In the genomic region with DNA sequence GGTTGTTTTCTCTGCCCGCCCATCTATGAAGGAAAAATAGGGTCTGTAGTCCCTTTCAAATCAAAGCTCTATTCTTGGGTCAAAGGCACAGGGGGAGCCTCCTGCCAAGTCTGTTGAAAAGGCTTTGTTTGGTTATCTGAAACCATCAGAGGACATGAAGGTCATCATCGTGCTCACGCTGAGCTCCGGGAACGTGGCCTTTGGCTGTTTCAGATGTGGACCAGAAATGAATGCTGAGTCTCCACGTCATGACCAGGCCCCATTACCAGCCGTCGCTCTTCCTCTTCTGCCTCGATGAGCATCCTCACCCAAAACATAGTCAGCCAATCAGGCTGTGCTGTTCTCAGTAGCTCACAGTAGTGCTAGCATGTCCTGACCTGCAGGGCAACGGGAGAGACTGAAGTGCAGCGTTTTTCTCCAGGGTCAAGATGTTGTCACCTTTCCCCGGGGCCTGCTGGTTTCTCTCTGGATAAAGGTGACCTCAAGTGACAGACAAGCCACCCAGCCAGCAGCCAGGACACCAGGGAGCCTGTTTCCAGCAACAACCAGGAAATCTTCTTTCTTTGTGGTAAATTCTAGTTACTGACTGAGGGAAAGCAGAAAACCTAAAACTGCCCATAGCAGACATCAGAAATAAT, we compare ENCODE assay signal across 16 mouse cellular contexts. TPM values are rescaled to one million over a fixed set of nuclear protein-coding genes. Genes with fewer than 3 reads are reported as not detected.
A peak's percentile ranks its signal among the peaks of the same experiment; 100 is the strongest.
DNase-seq lines count a peak whose midpoint lies in the region; ATAC-seq and TF ChIP-seq lines count a peak whose summit lies in the region.
"Had no signal": no experiment of that assay in that cellular context is flagged by ENCODE, and none has a peak within 500 bp of the region (broad histone marks: within the 10 kb centered on the region; RNA-seq: fewer than 3 reads in every experiment).

No protein-coding gene starts in this region.

- no peak overlapping the region for H3K4me3 ChIP-seq in heart, embryonic 11.5 days (ENCODE audit: low read depth, low read length)
- no peak overlapping the region for H3K4me3 ChIP-seq in midbrain, embryonic 10.5 days
- no peak overlapping the region for H3K4me3 ChIP-seq in midbrain, embryonic 14.5 days (replicated peaks; ENCODE audit: low read depth, low read length)
- H3K4me3 ChIP-seq in cortical plate, adult 2 months (ENCODE audit: insufficient read depth, low read length), result no peak overlapping the region
- H3K4me3 ChIP-seq: limb, embryonic 10.5 days; liver, embryonic 15.5 days; midbrain, embryonic 12.5 days had no signal

- no peaks in the 10 kb centered on the region for H3K36me3 ChIP-seq in heart, embryonic 11.5 days (ENCODE audit: control insufficient read depth, insufficient read depth, low read length)
- no peaks in the 10 kb centered on the region for H3K36me3 ChIP-seq in midbrain, embryonic 10.5 days
- no peaks in the 10 kb centered on the region for H3K36me3 ChIP-seq in midbrain, embryonic 14.5 days (ENCODE audit: control insufficient read depth, insufficient read depth, low read length)
- H3K36me3 ChIP-seq: limb, embryonic 10.5 days; liver, embryonic 15.5 days; midbrain, embryonic 12.5 days had no signal

- 23% methylated on average over 12 of the region's 12 CpGs for WGBS in heart, embryonic 11.5 days (ENCODE audit: insufficient replicate concordance)
- 22% methylated on average over 12 of the region's 12 CpGs for WGBS in midbrain, embryonic 10.5 days
- 22% methylated on average over 12 of the region's 12 CpGs for WGBS in midbrain, embryonic 14.5 days

- no peak overlapping the region for H3K27ac ChIP-seq in heart, embryonic 11.5 days (ENCODE audit: low read depth, low read length)
- H3K27ac ChIP-seq in midbrain, embryonic 10.5 days (replicated peaks), result peak overlapping the region; percentile 52
- H3K27ac ChIP-seq in midbrain, embryonic 14.5 days (replicated peaks; ENCODE audit: low read depth, low read length), result no peak overlapping the region
- peak overlapping the region; percentile 59; the same call in 1 of the 2 replicates for H3K27ac ChIP-seq in cortical plate, adult 2 months (ENCODE audit: insufficient read depth, low read length)
- H3K27ac ChIP-seq: limb, embryonic 10.5 days; liver, embryonic 15.5 days; midbrain, embryonic 12.5 days had no signal

- ATAC-seq in heart, embryonic 11.5 days (replicated peaks; ENCODE audit: insufficient number of reproducible peaks, low FRiP score, low TSS enrichment), result no peak
- no peak for ATAC-seq in midbrain, embryonic 14.5 days (ENCODE audit: low FRiP score, low TSS enrichment)

- H3K4me1 ChIP-seq in heart, embryonic 11.5 days (ENCODE audit: control insufficient read depth, insufficient read depth, low read length), result peaks cover 6% of the 10 kb centered on the region; the same call in 1 of the 2 replicates
- H3K4me1 ChIP-seq in midbrain, embryonic 10.5 days, result peaks cover 36% of the 10 kb centered on the region
- peaks cover 7% of the 10 kb centered on the region for H3K4me1 ChIP-seq in midbrain, embryonic 14.5 days (ENCODE audit: control insufficient read depth, insufficient read depth, low read length)
- H3K4me1 ChIP-seq in cortical plate, adult 2 months (ENCODE audit: control insufficient read depth, insufficient read depth, low read length), result peaks cover 2% of the 10 kb centered on the region; the same call in 1 of the 2 replicates
- H3K4me1 ChIP-seq: liver, embryonic 15.5 days had no signal

- no peak for TF ChIP-seq CTCF in cortical plate, adult 2 months (IDR thresholded peaks at IDR 0.05; ENCODE audit: extremely low read depth, insufficient read depth, low read length)

- DNase-seq in heart, adult 11 months, result peak; percentile 94
- DNase-seq in midbrain, embryonic 10.5 days (ENCODE audit: low spot score), result peak; percentile 34
- no peak for DNase-seq in midbrain, embryonic 14.5 days
- no peak for DNase-seq in lung, postnatal 25 days (ENCODE audit: low spot score)
- DNase-seq in spleen, adult 12 weeks (ENCODE audit: low spot score), result no peak
- DNase-seq: cerebellum, adult 8-10 months; gastrocnemius, postnatal 14 days; kidney, postnatal 10 days; lung, postnatal 36 days; right cerebral cortex, postnatal 25 days; thymus, adult 2 months had no signal

- H3K9ac ChIP-seq in heart, embryonic 11.5 days (ENCODE audit: low read depth, low read length), result no peak overlapping the region
- H3K9ac ChIP-seq in midbrain, embryonic 14.5 days (replicated peaks; ENCODE audit: low read length), result no peak overlapping the region
- H3K9ac ChIP-seq: liver, embryonic 15.5 days; midbrain, embryonic 12.5 days had no signal

- H3K27me3 ChIP-seq in heart, embryonic 11.5 days (ENCODE audit: control insufficient read depth, insufficient read depth, low read length), result no peaks in the 10 kb centered on the region
- no peaks in the 10 kb centered on the region for H3K27me3 ChIP-seq in midbrain, embryonic 10.5 days (ENCODE audit: low read depth, poor library complexity, severe bottlenecking)
- no peaks in the 10 kb centered on the region for H3K27me3 ChIP-seq in midbrain, embryonic 14.5 days (ENCODE audit: control insufficient read depth, insufficient read depth, low read length)

- no peak overlapping the region for H3K4me2 ChIP-seq in heart, embryonic 11.5 days
- no peak overlapping the region for H3K4me2 ChIP-seq in midbrain, embryonic 14.5 days (ENCODE audit: low read length)
- H3K4me2 ChIP-seq: liver, embryonic 15.5 days; midbrain, embryonic 12.5 days had no signal

- peaks cover 5% of the 10 kb centered on the region; the same call in 1 of the 2 replicates for H3K9me3 ChIP-seq in heart, embryonic 11.5 days (replicated peaks; ENCODE audit: control insufficient read depth, low read length)
- H3K9me3 ChIP-seq in midbrain, embryonic 10.5 days (replicated peaks), result peaks cover 17% of the 10 kb centered on the region
- peaks cover 5% of the 10 kb centered on the region; the same call in 1 of the 2 replicates for H3K9me3 ChIP-seq in midbrain, embryonic 14.5 days (ENCODE audit: control insufficient read depth, low read length)
- H3K9me3 ChIP-seq: limb, embryonic 10.5 days; liver, embryonic 15.5 days had no signal

- TF ChIP-seq POLR2A in cortical plate, adult 2 months (IDR thresholded peaks at IDR 0.05; ENCODE audit: extremely low read depth, insufficient read depth, low read length), result no peak

RNA-seq across cellular contexts. Expression of a gene that starts 31.4 kb away (rescaled TPM):
- 1.6 and 1.7 TPM in 2 replicates for polyA plus RNA-seq in heart, embryonic 11.5 days (2014; fragmentation: Nextera tagmentation; extraction: Ambion mirVana)
- 4.7 and 4.8 TPM in 2 replicates for polyA plus RNA-seq in midbrain, embryonic 10.5 days (2016; fragmentation: Nextera tagmentation; extraction: Ambion mirVana)
- 1.1 and 2.1 TPM in 2 replicates for polyA plus RNA-seq in midbrain, embryonic 14.5 days (2014; fragmentation: Nextera tagmentation; extraction: Ambion mirVana)
- 6.7 and 6.8 TPM in 2 replicates for polyA plus RNA-seq in cortical plate, adult 2 months (2012; rRNA removed)

RNA-seq across cellular contexts. Expression of a gene that starts 50.3 kb away (rescaled TPM):
- 0.34 and 0.56 TPM in 2 replicates for polyA plus RNA-seq in heart, embryonic 11.5 days (2014; fragmentation: Nextera tagmentation; extraction: Ambion mirVana)
- 0.99 and 1.4 TPM in 2 replicates for polyA plus RNA-seq in midbrain, embryonic 10.5 days (2016; fragmentation: Nextera tagmentation; extraction: Ambion mirVana)
- polyA plus RNA-seq in midbrain, embryonic 14.5 days (2014; fragmentation: Nextera tagmentation; extraction: Ambion mirVana), result 1.3 and 1.5 TPM in 2 replicates
- polyA plus RNA-seq in cortical plate, adult 2 months (2012; rRNA removed), result 34.9 and 36.4 TPM in 2 replicates

Comparison
In these comparisons a context has a peak if more than half of its experiments do, and no peak if none do; other contexts are left out.
1. DNase-seq: peak in heart, adult 11 months (single experiment) and midbrain, embryonic 10.5 days (single experiment); none in midbrain, embryonic 14.5 days (single experiment), lung, postnatal 25 days (single experiment) and spleen, adult 12 weeks (single experiment).
2. H3K27ac ChIP-seq: peak in midbrain, embryonic 10.5 days (single experiment) and cortical plate, adult 2 months (single experiment); none in heart, embryonic 11.5 days (single experiment) and midbrain, embryonic 14.5 days (single experiment).
3. RNA of a gene that starts 50.3 kb away (polyA plus RNA-seq): 34.9 to 36.4 TPM in cortical plate, adult 2 months; 1.3 to 1.5 TPM in midbrain, embryonic 14.5 days, 0.99 to 1.4 TPM in midbrain, embryonic 10.5 days and 0.34 to 0.56 TPM in heart, embryonic 11.5 days; every median in the first group is over 10 times any median in the second.